Mouse (Mus musculus) erythroblast, embryonic 14.5 days (primary cell): Measurements from ENCODE around the gene Adamtsl1. TPM values are rescaled to one million over a fixed set of nuclear protein-coding genes. Genes with fewer than 3 reads are reported as not detected.

Experiments
- H3K27me3 ChIP-seq: 2 replicates; pipeline ENCODE4 v1.6.1; 2012; ENCODE audit warnings: inconsistent platforms; ENCODE audit not compliant: control insufficient read depth
- H3K36me3 ChIP-seq: 2 replicates; pipeline ENCODE4 v1.6.1; 2012; ENCODE audit warnings: mild to moderate bottlenecking, inconsistent platforms; ENCODE audit not compliant: control insufficient read depth
- H3K4me1 ChIP-seq: 2 replicates; pipeline ENCODE4 v1.6.1; 2012; ENCODE audit warnings: inconsistent platforms; ENCODE audit not compliant: control insufficient read depth
- H3K4me3 ChIP-seq: replicated peaks from 2 replicates; pipeline ENCODE3; 2012; ENCODE audit warnings: moderate library complexity, mild to moderate bottlenecking, inconsistent platforms
- H3K9me3 ChIP-seq: 2 replicates; pipeline ENCODE4 v1.6.1; 2012; ENCODE audit warnings: low read length, inconsistent platforms, mixed read lengths; ENCODE audit not compliant: control insufficient read depth
- GATA1 ChIP-seq: IDR thresholded peaks from 2 replicates; pipeline ENCODE4 v1.6.1; 2012; ENCODE audit warnings: low read length, inconsistent platforms, mixed read lengths
- TAL1 ChIP-seq: IDR thresholded peaks from 3 replicates; pipeline ENCODE4 v1.6.1; 2012; ENCODE audit warnings: low read length, inconsistent platforms, mixed read lengths
- polyA plus RNA-seq: library from polyadenylated mRNA; stranded (reverse); fragments of >175 nt; gene quantifications from 2 replicates; pipeline ENCODE4 v1.2.3, GENCODE M21; 2012

The Adamtsl1 gene
- polyA plus RNA-seq, 1 experiment, result not detected

DNA sequence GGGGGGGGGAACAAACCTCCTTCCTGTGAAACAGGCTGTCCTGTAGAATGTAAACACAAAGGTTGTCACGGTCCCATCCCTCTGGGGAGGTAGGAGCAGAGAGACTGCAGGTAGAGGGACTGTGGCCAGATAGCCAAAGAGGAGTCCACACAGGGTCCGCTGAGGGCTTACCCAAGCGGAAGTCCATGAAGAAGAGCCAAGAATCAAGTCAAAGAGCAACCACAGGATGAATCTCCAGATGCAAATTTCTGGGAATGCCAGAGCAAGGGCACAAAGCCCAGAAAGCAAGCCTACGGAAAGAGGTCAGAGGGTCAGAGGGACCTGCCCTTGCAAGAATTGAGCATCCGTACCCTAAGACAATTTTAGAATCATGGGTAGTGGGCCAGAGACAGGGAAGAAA, 677.2 kb downstream of the Adamtsl1 start:
- Histone ChIP-seq H3K9me3 (peaks cover 2% of the 10 kb centered on the region; the same call in 1 of the 2 replicates), H3K27me3 (no peaks in the 10 kb centered on the region), H3K4me1 (no peaks in the 10 kb centered on the region), H3K4me3 (no peak overlapping the region), H3K36me3 (no peaks in the 10 kb centered on the region)
- TF ChIP-seq TAL1, result no peak
- no peak for TF ChIP-seq GATA1

DNA sequence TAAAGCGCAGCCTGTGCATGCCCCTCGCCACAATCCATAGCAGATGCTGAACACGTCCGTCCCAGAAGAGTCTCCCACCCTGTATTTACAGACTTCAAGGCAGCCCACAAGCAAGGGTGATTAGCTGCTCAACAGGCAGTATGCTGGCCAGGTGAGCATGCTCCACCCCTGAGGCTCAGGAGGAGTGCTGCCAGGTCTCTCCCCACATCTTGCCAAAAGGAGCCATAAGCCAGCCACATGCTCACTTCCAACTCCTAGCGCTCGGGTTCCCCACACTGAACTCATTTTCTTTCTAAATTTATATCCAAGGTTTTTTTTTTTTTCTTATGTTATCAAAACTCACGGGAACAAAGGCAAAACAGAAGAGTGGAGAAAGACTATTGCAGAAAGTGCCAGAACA, 687.8 kb downstream of the Adamtsl1 start:
- H3K27me3 ChIP-seq, result no peaks in the 10 kb centered on the region
- TF ChIP-seq GATA1 (no peak), TAL1 (no peak)
- H3K9me3 ChIP-seq, result peaks cover 4% of the 10 kb centered on the region
- no peak overlapping the region for H3K4me3 ChIP-seq
- H3K36me3 ChIP-seq, result no peaks in the 10 kb centered on the region
- H3K4me1 ChIP-seq, result no peaks in the 10 kb centered on the region

DNA sequence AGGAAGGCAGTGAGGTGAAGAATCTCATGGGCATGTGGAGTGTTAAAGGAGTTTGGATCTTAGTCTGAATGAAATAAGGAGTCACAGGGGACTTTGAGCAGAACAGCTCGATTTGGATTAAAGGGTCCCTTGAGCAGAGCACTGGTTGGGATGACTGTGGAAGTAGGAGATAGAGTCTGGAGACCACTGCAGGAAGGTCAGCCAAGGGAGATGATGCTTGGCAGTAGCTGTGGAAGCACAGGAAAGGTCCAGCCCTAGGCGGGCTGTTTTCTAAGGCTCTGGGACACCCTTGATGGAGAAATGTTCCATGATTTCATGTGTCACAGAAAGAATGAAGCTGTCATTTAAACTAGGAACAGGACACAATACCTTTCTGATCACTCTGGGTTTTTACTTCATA, 689.3 kb downstream of the Adamtsl1 start:
- no peak overlapping the region for H3K4me3 ChIP-seq
- peaks cover 4% of the 10 kb centered on the region for H3K9me3 ChIP-seq
- no peaks in the 10 kb centered on the region for H3K4me1 ChIP-seq
- TF ChIP-seq TAL1, result no peak
- no peak for TF ChIP-seq GATA1
- H3K27me3 ChIP-seq, result no peaks in the 10 kb centered on the region
- H3K36me3 ChIP-seq, result no peaks in the 10 kb centered on the region

DNA sequence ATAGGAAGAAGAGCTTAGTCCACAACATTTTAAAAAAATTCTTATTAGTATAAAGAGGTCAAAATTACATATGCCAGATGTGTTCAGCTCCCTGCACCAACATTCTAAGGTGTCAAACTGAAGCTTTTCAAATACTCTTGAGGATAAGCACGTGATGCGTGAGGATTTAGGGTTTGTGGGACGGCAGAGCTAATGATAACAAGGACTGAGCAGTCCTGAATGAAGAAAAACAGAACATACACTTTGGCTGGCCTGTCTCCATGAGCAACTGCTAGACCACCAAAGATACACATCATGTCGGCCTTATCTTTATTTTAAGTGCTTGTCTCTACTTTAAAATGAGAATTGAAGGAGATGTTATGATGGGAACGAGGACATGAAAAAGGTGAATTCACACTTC, 710.9 kb downstream of the Adamtsl1 start:
- H3K4me3 ChIP-seq, result no peak overlapping the region
- no peaks in the 10 kb centered on the region for H3K4me1 ChIP-seq
- H3K27me3 ChIP-seq, result no peaks in the 10 kb centered on the region
- H3K9me3 ChIP-seq, result peaks cover 4% of the 10 kb centered on the region; the same call in 1 of the 2 replicates
- no peaks in the 10 kb centered on the region for H3K36me3 ChIP-seq
- no peak for TF ChIP-seq TAL1
- TF ChIP-seq GATA1, result no peak

DNA sequence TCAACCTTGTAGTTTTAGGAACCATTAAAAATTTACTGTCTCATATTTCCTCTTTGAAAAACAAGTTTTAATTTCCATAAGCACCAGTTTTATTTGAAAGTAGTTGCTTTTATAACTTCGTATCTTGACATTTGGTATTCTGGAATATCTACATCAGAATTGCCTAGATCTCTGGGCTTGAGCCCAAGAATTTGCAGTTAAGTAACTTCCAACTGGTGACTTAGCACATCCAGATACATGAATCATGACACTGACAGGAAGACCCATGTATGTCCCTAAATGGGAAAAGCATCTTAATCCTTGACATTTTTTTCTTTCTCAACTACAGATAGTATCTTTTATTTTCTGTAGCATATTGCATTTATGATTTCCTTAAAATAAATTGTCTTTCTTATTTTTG, 713.1 kb downstream of the Adamtsl1 start:
- TF ChIP-seq TAL1 (no peak), GATA1 (no peak)
- H3K36me3 ChIP-seq, result no peaks in the 10 kb centered on the region
- no peaks in the 10 kb centered on the region for H3K27me3 ChIP-seq

DNA sequence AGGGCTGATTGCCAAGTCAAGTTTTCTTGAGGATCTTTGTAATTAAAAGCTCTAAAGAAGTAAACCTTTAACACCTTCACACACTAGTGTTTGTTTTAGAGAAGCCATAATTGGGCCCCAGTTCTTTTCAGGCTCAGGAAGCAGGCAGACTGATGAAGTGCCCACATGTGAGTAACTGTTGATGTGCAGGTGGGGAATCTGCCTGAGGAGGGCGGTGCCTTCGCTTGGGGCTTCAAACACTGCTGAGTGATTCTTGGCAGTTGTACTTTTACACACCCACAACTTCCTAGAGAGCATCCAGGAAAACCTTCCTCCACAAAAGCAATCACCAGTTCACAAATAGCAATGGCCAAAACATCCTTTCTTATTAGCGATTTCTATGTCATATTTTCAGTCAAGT, 719.2 kb downstream of the Adamtsl1 start:
- no peaks in the 10 kb centered on the region for H3K4me1 ChIP-seq
- H3K27me3 ChIP-seq, result no peaks in the 10 kb centered on the region
- H3K36me3 ChIP-seq, result no peaks in the 10 kb centered on the region
- TF ChIP-seq GATA1 (no peak), TAL1 (no peak)
- no peak overlapping the region for H3K4me3 ChIP-seq
- no peaks in the 10 kb centered on the region for H3K9me3 ChIP-seq

More for the DNA sequence above, 713.1 kb downstream of the Adamtsl1 start:
- Histone ChIP-seq H3K4me1 (no peaks in the 10 kb centered on the region), H3K9me3 (peaks cover 4% of the 10 kb centered on the region; the same call in 1 of the 2 replicates), H3K4me3 (no peak overlapping the region)

DNA sequence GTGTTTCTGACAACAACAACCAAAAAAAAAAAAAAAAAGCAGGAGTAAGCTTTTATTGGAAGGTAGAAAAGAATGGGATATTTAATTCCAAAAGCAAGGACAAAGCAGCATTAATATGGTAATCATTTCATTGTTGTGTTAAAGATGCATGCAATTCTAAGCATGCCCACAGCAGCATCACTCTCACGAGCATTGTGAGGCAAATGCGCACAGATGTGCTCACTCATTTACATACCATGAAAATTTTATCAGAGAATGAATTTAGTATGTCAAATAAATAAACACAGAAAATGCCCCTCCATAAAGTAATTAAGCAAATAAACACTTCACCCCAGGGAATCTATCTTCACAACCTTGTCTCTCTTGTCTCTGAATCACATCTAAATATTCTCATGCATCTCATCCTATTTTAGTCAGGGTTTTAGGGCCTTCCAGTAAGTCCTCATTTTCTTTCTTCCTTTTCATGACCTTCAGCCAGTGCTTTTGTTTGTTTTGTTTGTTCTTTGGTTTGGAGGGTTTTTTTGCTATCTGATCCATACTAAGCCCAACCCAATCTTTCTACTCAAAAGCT, 728.0 kb downstream of the Adamtsl1 start:
- H3K9me3 ChIP-seq, result no peaks in the 10 kb centered on the region
- H3K27me3 ChIP-seq, result no peaks in the 10 kb centered on the region
- H3K36me3 ChIP-seq, result no peaks in the 10 kb centered on the region
- no peaks in the 10 kb centered on the region for H3K4me1 ChIP-seq
- no peak overlapping the region for H3K4me3 ChIP-seq
- no peak for TF ChIP-seq TAL1
- TF ChIP-seq GATA1, result no peak

DNA sequence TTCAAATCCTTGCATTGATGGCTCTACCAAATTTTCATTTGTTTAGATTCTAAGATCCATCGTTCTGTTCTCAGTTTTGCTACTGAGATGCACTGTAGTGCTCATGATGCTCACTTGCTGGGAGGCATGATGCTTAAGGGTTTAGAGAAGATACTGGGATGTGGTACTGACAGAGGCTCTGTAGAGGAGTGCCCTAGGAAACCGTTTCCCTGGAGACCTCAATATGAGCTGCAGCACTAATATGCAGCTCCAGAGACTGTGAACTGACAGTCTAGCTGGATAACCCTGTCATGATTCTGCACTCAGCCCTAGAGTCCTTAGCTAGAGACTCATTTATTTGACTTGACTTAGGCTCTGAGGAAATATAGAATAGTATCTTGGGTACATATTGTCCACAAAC, 756.1 kb downstream of the Adamtsl1 start:
- Histone ChIP-seq H3K4me1 (no peaks in the 10 kb centered on the region), H3K36me3 (no peaks in the 10 kb centered on the region), H3K27me3 (no peaks in the 10 kb centered on the region), H3K9me3 (no peaks in the 10 kb centered on the region), H3K4me3 (no peak overlapping the region)
- TF ChIP-seq GATA1, result no peak
- TF ChIP-seq TAL1, result no peak

DNA sequence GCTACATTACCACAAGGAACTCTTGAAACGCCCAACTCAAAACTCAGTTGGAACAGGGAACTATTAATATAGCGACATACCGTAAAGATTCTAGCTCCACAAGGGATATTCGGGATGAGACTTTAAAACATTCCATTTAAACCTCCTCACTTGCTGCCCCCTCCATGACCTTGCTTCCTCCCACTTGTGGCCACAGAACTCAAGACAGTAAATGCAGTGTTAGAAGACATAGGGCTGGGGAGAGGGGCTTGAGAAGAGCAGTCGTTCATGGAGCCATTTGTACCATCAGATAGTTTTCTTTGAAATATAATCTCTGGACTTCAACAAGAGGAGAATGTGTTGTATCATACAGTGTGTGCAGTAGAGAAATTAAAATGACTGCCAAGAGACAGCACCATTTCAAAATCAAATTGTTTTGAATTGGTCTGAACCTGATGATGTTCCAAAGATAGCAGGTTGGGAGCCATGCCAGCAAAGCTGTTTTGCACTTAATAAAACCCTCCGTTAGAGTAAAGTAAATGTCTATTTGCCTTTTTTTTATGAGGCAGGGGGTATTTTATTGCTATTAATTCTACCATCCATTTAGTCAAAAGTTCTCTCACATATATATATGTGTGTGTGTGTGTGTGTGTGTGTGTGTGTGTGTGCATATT, 759.9 kb downstream of the Adamtsl1 start:
- Histone ChIP-seq H3K27me3 (no peaks in the 10 kb centered on the region), H3K4me1 (no peaks in the 10 kb centered on the region), H3K9me3 (no peaks in the 10 kb centered on the region), H3K4me3 (no peak overlapping the region), H3K36me3 (no peaks in the 10 kb centered on the region)
- no peak for TF ChIP-seq TAL1
- no peak for TF ChIP-seq GATA1
